Mouse (Mus musculus) neural tube, embryonic 10.5 days (tissue): ENCODE results near the gene Nol11.

Experiments used
- DNase-seq: peaks from one replicate; pipeline ENCODE4 v3.0.0-alpha.2; 2017; ENCODE audit warnings: low spot score; ENCODE audit errors: extremely low spot score

Gene Nol11

DNA sequence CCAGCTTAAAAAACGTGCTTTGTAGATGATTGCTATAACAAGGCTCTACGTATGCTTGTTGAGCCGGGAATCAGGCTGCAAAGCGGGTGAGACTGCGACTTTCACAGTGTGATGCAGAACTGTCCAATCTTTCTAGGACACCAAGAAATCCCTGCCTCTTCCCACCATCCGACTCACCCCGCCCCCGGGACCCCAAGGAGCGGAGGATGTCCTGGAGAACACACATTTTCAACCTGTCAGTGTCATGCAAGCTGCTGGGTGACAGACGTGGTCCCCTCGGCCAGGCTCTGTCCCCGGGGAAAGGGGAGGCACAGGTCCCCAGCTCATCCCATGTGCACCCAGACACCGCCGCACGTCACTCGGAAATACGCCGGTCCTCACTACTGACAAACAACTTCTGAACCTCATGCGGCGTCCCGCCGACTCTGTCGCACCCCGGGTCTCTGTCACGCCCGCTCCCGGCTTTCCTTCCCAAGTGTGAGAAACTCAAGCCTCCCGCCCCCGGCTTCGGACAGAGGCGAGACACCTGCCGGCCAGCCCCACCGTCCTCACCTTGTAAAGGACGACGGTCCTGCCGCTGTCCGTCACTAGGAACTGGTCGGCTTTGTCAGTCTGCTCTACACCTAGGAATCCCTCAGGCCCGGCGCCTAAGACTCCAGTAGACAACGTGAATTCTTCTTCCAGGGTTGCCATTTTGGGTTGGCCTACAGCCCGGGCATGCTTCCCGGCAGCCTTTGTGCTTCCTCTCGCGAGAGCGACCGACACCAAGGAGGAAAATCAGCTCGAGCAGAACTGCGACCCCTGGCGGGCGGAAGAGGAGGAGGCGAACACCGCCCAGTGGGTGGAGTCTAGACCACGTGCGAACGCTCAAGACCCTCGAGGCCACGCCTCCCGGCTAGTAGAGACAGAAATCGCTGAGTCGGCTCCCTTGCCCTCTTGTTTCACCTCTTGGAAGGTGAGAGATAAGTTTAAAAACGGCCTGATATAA, at the start of gene Nol11:
Gene Nol11 (minus strand): TSS at position 817 of the 988 bp plus-strand sequence.
- peak; percentile 99 for DNase-seq

DNA sequence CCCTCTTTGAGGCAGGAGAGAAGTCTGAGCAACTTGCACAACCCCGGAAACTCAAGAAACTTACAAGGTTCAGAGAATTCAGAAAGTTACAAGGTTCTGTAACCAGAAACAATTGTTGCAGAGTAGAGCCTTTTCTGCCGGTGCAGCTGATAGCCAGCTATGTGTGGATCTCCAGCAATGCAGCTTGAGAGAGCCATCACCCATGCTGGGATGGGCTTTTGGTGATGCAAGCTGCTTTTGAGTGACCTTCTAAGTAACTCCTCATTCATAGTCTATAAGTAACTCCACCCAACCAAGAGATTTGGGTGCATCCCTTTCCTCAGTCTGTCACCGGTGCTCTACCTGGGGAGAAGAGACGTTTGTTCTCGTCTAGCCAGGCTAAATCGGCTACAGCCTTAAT, 49.3 kb upstream of the Nol11 start:
- DNase-seq = no peak

GRCm38 (mm10) chr11:107237532-107237931, 48.4 kb upstream of the Nol11 start:
- DNase-seq = no peak

DNA sequence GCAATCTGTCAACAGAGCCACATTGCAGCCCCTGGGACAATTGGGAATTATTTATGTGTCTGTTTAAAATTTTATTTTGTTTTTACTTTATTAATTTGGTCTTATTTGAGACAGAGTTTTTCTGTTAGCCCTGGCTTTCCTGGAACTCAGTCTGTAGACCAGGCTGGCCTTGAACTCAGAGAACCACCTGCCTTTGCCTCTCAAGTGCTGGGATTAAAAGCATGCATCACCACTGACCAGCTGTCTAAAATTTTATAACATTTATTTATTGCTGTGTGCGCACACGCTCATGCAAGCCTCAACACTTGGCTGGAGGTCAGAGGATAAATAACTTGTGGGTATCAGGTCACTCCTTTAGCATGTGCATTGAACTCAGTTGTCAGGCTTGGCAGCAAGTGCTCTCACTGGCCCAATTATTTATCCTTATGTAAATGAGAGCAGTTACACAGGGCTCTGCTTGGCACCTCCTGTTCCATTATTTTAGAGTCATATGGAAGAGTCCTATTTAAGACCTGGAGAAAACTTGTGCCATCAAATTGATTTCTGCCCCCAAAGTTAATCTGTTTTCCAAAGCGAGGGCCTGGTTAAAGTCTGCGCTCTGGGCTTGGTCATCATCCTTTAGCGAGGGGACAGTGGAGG, 44.2 kb upstream of the Nol11 start:
- no peak for DNase-seq

DNA sequence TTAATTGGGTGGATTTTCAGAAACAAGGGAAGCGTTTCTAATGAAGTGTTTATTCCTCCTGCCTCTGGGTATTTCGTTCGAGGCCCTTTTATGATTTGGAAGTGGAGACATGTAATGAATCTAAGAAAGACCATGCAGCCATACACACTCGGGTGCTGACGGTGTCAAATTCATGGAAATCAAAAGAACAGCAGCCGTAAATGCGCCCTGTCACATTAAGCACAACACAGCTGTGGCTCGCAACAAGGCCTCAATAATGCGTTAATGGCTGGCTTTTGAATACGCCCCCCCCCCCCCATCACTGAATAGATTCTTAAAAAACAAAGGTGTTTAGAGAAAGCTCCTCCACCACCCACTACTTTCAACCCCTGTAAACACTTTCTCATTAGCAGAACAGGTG, 40.9 kb upstream of the Nol11 start:
- DNase-seq = no peak

DNA sequence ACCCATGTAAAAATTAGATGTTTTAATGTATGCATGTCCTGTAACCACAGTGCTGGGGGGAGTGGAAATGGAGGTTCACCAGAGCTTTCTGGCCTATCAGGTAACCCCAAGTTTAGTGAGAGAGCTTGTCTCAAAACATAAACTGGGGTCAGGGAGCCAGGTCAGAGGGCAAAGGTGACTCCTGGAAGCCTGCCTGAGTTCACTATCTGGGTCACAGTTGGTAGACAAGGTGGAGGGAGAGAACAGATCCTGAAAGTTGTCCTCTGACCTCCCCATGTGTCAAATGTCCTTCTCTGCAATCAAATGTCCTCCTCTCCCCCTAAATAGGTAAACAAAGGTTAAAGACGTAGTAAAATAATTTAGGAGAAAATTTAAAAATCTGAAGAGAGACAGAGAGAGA, 37.2 kb upstream of the Nol11 start:
- no peak for DNase-seq

- DNase-seq = no peak
These were observed 36.8 kb upstream of the Nol11 start for GRCm38 (mm10) chr11:107226013-107226412.

DNA sequence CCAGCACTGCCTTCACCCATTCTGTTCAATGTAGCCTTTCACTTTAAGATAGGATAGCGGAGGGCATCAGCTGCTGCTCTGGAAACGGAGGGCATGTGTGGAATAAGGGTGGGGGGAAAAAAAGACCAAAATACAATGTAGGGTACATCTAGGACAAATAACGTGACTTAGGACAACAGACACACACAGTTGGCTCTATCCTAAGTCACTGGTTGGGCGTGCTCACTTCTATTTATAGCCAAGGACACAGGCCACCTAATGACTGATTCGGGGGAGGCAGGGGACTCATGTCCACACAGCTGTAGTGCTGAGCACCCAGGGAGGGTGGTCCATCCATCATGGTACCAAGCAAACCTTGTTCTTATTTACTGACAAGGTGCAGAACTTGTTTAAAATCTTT, 36.1 kb upstream of the Nol11 start:
- DNase-seq = no peak

DNA sequence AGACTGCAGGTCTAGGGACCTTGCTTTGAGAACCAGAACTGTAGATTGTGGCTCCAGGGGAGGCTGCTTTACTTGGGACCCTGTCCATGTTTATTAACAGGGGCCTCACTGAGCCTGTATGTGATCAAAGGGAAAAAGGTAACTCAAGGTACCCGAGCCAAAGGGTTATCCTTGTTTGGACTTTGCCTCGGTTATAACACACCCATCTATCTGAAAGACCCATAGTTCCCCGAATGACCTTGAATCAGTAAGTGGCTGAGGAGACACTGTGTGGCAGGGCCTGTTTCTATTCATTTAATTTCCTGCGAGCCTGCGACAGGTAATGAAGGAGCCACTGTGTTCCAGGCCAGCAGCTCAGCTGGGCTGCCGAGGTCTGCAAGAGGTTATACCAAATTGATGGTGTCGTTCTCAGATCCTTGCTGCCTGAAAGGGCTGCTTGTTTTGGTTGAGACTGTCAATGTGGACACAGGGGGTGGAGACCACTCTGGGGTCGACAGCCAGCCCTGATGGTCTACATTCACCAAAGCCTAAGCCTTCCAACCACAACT, 34.6 kb upstream of the Nol11 start:
- DNase-seq = no peak

GRCm38 (mm10) chr11:107223169-107223561, 34.0 kb upstream of the Nol11 start:
- no peak for DNase-seq

GRCm38 (mm10) chr11:107222531-107223168, 33.5 kb upstream of the Nol11 start:
- no peak for DNase-seq

- no peak for DNase-seq
These were observed 25.9 kb upstream of the Nol11 start for GRCm38 (mm10) chr11:107215111-107215510.

DNA sequence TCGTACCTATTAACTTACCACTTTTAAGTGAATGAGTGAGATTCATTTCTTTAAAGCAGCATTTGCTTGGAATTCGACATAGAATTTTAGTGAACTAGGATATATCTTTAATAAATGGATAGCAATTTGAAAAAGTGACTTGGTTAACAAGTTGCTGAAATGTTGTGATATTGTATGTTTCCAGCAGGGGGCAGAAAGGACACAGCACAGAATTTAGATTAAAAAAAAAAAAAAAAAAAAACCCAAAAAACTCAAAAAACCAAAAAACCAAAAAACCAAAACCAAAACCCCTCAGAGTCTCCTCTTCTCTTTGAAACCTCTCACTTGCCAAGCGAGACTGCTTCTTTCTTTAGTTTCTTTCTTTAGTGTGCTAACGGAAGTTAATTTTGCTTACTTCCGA, 24.6 kb upstream of the Nol11 start:
- DNase-seq = no peak

DNA sequence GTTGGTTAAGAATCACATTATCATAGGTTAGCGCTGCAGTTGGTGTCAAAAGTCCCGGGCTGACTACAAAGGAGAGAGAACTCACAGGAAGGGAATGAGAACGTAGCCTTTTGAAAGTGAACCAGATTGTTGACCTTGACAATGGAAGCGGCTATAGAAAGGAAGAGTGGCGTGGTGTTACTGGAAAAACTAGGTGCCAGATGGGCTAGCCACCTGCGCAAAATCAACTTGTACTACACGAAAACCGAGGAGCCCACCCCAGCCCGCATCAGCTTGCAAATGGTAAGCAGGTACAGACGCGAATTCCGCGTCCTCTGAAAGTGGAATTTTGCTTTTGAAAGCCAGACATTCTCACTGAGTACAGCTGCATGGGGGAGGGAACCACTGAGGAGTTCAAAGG, 20.6 kb upstream of the Nol11 start:
- no peak for DNase-seq

DNA sequence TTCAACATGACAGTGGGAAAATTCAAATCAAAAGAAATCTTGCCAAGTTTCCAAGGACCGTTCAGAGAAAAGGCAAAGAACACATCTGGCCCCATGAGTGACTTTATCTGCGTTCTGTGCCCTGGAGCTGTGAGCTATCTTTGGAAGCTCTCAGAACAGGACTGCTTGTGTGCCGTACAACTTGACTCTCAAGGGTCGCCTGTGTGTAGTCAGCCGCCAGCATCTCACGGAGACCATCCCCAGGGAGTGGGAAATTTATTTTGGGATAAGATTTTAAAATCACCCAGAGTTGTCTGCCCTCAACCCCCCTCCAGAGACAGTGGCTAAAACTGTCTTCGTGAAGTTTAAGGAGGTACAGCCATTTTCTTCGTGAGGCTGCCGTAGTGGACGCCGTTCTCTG, 12.6 kb upstream of the Nol11 start:
- DNase-seq = no peak

DNA sequence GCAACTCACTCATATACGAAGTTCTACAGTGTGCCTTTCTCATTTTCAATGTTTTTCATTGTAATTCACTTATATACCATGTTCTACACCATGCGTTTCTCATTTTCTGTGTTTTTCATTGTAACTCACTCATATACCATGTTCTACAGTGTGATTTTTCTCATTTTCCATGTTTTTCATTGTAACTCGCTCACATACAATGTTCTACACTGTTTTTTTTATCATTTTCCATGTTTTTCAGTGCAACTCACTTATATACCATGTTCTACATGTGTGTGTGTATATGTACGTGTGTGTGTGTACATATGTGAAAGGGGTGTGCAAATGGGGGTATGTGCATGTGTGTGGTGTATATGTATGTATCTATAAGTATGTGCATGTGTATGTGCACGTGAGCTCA, 10.1 kb upstream of the Nol11 start:
- no peak for DNase-seq

- no peak for DNase-seq
These were observed 6.2 kb upstream of the Nol11 start for GRCm38 (mm10) chr11:107195334-107195733.

DNA sequence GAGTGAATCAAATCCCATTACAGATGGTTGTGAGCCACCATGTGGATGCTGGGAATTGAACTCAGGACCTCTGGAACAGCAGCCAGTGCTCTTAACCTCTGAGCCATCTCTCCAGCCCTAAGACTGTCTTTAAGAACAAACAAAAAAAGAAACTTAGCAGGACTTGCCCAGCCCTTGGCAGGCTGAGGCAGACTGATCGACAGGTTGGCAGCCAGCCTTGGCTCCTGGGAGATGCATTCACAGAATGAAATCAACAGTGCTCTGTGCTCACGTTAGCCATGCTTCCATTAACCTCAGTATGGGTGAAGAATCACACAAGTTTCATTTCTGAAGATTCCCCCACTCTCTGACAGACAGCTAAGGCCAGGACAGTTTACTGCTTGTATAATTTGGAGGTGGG, 1.2 kb upstream of the Nol11 start:
- DNase-seq = no peak

DNA sequence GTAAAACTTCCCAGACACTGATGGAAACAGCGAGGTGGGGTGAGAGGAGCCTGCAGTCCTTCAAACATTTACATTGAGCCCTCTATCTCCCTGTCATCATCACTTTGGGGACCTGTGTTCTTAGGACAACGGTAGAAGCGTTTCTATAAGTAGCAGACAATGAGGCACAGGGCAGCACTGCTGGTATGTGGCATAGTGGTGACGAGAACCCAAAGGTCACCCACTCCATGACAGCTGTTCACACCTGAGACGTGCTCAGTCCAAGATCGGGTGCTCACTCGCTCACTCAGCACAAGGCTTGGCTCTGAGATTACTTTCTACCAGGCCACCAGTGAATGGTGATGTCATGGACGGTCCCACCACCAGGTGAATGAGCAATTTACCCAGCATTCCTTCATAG, 5.4 kb downstream of the Nol11 start:
- no peak for DNase-seq

DNA sequence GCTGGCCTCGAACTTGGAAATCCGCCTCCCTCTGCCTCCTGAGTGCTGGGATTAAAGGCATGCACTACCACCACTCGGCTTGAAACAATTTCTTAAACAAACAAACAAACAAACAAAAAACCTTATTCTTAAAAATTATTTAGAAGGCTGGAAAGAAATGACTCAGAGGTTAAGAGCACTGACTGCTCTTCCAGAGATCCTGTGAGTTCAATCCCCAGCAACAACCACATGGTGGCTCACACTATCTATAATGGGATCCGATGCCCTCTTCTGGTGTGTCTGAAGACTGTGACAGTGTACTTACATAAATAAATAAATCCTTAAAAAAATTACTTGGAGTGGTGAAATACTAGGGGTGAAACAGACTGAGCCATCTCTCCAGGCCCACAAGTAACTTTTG, 28.0 kb downstream of the Nol11 start:
- DNase-seq = no peak

DNA sequence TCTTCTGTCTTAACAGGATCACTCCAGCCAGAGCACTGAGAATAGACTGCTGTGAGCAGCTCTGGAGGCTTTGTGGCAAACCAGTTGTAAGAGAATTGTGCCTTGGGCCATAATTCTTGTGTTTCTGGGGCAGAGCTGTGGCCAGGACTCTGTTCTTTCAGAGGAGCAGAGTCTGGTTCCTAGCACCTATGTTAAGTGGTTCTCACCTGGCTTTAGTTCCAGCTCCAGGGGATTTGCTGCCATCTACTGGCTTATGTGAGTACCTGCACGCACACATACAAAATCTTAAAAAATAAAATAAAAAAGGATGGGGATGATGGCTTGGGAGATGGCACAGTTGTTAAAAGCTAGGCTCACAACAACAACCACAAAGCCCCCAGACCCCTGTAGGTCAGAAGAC, 30.1 kb downstream of the Nol11 start:
- no peak for DNase-seq
